Mouse (Mus musculus) B cell, adult 2 months (primary cell): ENCODE results near the gene Rapgef2.
"Not testable (repeated sequence)": the region's sequence is repeated elsewhere in the genome, so short reads cannot be mapped to it uniquely, and the experiment has no call there.

Source experiments
- DNase-seq, 2 experiments: peaks; one replicate each; pipeline ENCODE4 v3.0.0; 2022

The Rapgef2 gene

DNA sequence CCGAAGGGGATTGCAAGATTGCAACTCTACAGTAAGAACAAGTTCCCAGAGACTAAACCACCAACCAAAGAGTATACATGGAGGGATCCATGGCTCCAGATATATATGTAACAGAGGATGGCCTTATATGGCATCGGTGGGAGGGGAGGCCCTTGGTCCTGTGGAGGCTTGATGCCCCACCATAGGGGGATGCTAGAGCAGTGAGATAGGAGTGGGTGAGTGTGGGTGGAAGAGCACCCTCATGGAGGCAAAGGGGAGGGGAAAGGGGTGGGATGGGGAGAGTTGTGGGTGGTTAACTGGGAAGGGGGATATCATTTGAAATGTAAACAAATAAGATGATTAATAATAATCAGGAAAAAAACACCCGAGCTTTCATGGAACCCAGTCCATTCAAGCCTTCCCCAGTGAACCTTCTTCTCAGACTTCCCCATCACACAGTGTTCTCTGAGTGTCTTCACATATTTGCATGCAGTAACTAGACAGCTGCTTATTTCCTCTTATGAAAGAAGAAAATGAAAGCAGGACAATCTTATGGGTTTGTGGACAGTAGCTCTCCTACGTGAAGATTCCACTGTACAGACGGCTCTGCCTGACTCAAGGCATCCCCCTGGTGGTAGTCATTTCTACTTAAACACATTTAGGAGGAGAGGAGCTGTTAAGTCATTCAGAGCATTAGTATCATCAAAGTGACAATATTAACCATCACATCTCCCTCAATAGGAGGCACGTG is 89.4 kb downstream of the Rapgef2 start:
- peak; percentile 63 to 71 for DNase-seq

DNA sequence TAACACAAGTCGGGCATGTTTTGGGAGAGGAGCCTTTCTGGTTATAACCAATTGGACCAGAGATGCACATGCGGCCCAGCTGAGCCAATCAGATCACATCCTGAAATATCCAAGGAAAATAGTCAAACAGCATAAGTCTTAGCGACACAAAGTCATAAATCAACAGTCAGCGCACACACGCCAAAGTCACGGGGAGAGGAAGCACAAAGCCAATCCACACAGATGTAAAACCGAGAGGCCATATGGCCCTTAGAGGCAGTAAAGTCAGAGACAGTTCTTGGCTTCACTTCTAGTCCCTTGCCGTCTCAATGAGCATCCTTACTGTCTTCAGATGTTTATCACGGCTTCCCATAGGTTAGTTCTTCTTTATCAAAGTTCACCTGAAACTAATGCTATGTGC is 91.0 kb downstream of the Rapgef2 start:
- no peak for DNase-seq

GRCm38 (mm10) chr3:79194111-79194793 is 92.1 kb downstream of the Rapgef2 start:
- DNase-seq: no peak

- DNase-seq: no peak
Measured at GRCm38 (mm10) chr3:79193001-79193400, 93.3 kb downstream of the Rapgef2 start.

DNA sequence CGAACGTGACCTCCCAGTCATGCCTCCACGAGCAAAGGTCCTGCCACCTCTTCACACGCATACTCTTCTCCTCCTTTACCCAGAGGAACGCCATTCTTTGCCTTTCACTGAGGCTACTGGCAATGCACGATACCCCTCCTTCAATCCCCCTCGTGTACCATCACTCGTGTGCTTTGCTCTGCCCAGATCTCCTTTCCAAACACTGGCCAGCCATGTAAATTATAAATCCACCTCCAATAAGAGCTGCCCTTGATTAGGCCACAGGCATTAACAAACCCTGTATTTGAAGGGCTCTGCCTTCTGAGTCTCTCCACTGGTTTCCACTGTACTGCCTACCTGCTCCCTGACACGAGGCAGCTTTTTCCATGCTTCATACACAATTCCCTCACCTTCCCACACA is 94.3 kb downstream of the Rapgef2 start:
- DNase-seq: no peak

DNA sequence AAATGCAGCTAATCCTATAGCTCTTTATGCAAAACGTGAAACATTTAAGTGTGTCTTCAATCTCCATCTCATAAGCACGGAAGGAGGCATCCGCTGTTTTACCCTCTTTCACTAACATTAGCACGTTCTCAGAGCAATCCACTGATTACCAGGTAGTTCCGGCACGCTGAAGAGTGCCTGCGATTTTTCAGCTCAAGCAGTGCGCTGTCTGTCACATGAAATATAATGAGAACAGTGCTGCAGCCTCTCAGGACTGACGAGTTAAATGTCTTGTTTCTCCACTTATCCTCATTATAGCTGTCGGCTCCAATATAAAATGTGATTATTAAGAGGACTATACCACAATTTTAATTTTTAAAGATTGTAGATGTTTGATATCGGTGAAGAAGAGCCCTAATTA is 94.8 kb downstream of the Rapgef2 start:
- no peak for DNase-seq

GRCm38 (mm10) chr3:79190377-79190776 is 95.9 kb downstream of the Rapgef2 start:
- DNase-seq: no peak

- DNase-seq: no peak
Measured at GRCm38 (mm10) chr3:79187912-79188311, 98.4 kb downstream of the Rapgef2 start.

DNA sequence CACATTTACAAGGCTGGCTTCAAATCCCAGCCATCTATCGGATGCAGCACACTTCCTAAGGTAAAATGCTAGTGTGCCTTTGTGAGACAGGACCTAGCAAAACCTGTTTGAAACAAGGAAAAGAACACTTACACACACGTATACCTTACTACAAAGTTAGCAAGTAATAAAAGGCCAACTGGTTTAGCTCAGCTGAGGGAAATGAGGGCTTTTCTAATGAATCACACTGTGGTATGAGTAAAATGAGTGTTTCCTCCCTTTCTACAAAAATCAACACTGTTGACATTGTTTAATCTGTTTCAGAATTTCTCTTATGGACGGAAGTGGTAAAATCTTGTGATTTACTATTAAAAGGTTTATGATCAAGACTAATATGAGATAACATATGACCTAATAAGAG is 104.0 kb downstream of the Rapgef2 start:
- no peak for DNase-seq

- DNase-seq: no peak
Measured at GRCm38 (mm10) chr3:79181248-79181991, 104.9 kb downstream of the Rapgef2 start.

- no peak for DNase-seq
Measured at GRCm38 (mm10) chr3:79180086-79180485, 106.2 kb downstream of the Rapgef2 start.

- DNase-seq: no peak
Measured at GRCm38 (mm10) chr3:79179499-79180053, 106.7 kb downstream of the Rapgef2 start.

DNA sequence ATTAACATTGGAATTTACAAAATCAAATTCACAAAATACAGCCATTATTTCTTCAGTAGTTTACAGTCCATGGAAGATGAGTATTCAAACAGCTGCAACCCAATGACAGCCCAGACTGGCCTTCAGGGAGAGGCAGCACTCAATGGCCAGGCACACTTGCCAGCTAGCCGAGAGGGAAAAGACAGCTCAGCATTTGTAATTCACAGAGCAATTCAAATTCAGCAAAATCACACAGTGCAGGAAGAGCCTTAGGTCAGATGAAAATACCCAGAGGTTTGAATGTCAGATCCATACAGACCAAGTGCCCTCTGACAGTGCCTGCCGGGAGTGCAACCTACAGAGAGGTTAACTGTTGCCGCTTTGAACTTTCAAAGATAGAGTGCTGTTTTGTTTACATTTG is 107.6 kb downstream of the Rapgef2 start:
- no peak for DNase-seq

GRCm38 (mm10) chr3:79178070-79178469 is 108.2 kb downstream of the Rapgef2 start:
- DNase-seq: peak; percentile 59 to 65

DNA sequence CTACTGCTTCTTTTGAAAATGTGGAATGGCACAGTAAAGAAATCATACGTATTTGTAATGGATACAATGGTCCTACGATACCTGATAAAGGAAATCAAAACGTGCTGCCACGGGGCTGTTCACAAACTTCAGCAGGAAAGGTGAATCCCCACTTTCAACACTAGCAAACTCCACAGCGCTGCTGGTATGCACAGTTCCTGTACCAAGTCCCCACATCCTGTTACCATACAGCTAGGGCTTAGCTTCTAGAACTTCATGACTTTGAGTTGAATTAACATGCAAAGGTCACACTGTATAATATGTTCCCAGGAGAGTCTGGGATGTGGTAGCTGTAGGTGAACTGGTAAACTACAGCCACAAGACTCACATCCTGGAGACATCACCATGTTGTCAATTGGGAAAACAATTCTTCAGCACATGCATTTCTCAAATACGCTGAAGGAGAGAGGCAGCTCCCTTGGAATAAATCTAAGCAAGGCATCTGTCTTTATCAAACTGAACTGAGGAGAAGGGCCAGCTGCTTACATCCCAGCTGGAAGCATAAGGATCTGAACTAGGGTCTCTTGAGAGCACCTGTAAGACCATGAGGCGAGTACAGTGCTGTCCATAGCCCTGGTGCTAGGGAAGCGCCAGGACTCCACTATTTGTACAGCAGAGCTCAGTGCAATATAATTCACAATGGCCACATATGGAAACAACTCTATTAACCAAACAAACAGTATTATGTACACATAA is 109.0 kb downstream of the Rapgef2 start:
- DNase-seq: peak; percentile 51

- DNase-seq: no peak
Measured at GRCm38 (mm10) chr3:79174168-79174567, 112.1 kb downstream of the Rapgef2 start.

GRCm38 (mm10) chr3:79173291-79173690 is 113.0 kb downstream of the Rapgef2 start:
- DNase-seq: no peak

GRCm38 (mm10) chr3:79171146-79171545 is 115.2 kb downstream of the Rapgef2 start:
- not testable (repeated sequence) for DNase-seq

- no peak for DNase-seq
Measured at GRCm38 (mm10) chr3:79168168-79168827, 118.0 kb downstream of the Rapgef2 start.

- DNase-seq: no peak
Measured at GRCm38 (mm10) chr3:79167586-79167985, 118.7 kb downstream of the Rapgef2 start.

GRCm38 (mm10) chr3:79161834-79162401 is 124.4 kb downstream of the Rapgef2 start:
- no peak for DNase-seq
